Mouse (Mus musculus) CH12.LX (cell line): ENCODE data around the gene Tmem229b. TPM values are rescaled to one million over a fixed set of nuclear protein-coding genes. Genes with fewer than 3 reads are reported as not detected.

Experiments
- DNase-seq: peaks from one replicate; pipeline ENCODE4 v3.0.0-alpha.2; 2013; ENCODE audit errors: extremely low read depth
- H3K27ac ChIP-seq: 2 replicates; pipeline ENCODE4 v1.5.1; 2012; ENCODE audit warnings: low read depth, mild to moderate bottlenecking, control low read depth, moderate library complexity; ENCODE audit not compliant: insufficient read depth
- H3K27me3 ChIP-seq: replicated peaks from 2 replicates; pipeline ENCODE3; 2012; ENCODE audit warnings: inconsistent platforms
- H3K36me3 ChIP-seq, 2 experiments: replicated peaks in 1 of 2; 2 replicates each; pipeline versions ENCODE3 to v1.6.1; 2012; ENCODE audit warnings: inconsistent platforms in 1 of 2, low read length in 1 of 2, mild to moderate bottlenecking in 1 of 2, mixed read lengths in 1 of 2, moderate library complexity in 1 of 2; ENCODE audit not compliant: control insufficient read depth in 1 of 2, insufficient read depth in 1 of 2
- H3K4me1 ChIP-seq, 2 experiments: 2 replicates each; pipeline ENCODE4 v1.6.1; 2012; ENCODE audit warnings: inconsistent platforms in 1 of 2, moderate library complexity in 1 of 2; ENCODE audit not compliant: insufficient read depth in 2 of 2, control insufficient read depth in 1 of 2
- H3K4me2 ChIP-seq: 2 replicates; pipeline ENCODE4 v1.6.1; 2012; ENCODE audit warnings: low read depth, mild to moderate bottlenecking, control low read depth; ENCODE audit not compliant: poor library complexity, insufficient read depth, severe bottlenecking
- H3K4me3 ChIP-seq, 3 experiments: fragments of 150-350 bp in 1 of 3; sonication (generic) in 1 of 3; replicated peaks in 1 of 3; 2 replicates each; pipeline versions ENCODE3 to v1.5.1; 2011 to 2012; ENCODE audit warnings: low read depth in 2 of 3, low read length in 2 of 3, mild to moderate bottlenecking in 2 of 3, moderate library complexity in 2 of 3, control low read depth in 1 of 3, improper control_type of control experiment in 1 of 3, inconsistent platforms in 1 of 3, mixed read lengths in 1 of 3; ENCODE audit not compliant: poor library complexity in 1 of 3
- H3K79me2 ChIP-seq: replicated peaks from 2 replicates; pipeline ENCODE4 v1.6.1; 2012; ENCODE audit warnings: mild to moderate bottlenecking, moderate library complexity; ENCODE audit not compliant: control insufficient read depth, poor library complexity, insufficient read depth, severe bottlenecking; ENCODE audit errors: extremely low read depth
- H3K9ac ChIP-seq: 2 replicates; pipeline ENCODE4 v1.6.1; 2012; ENCODE audit warnings: low read depth, mild to moderate bottlenecking, control low read depth, moderate library complexity; ENCODE audit not compliant: insufficient read depth
- H3K9me3 ChIP-seq: replicated peaks from 2 replicates; pipeline ENCODE3; 2012; ENCODE audit warnings: low read length, inconsistent platforms, mixed read lengths
- CHD1 ChIP-seq: IDR thresholded peaks from 2 replicates; pipeline ENCODE4 v1.6.1; 2012; ENCODE audit warnings: low read depth, low read length, improper control_type of control experiment, inconsistent platforms
- CHD2 ChIP-seq: IDR thresholded peaks from 2 replicates; pipeline ENCODE4 v1.6.1; 2011; ENCODE audit warnings: low read length, improper control_type of control experiment
- CTCF ChIP-seq, 2 experiments: IDR thresholded peaks in 1 of 2; conservative IDR thresholded peaks in 1 of 2; 2 replicates each; pipeline ENCODE4 v1.5.1; 2011 to 2012; ENCODE audit warnings: low read depth in 2 of 2, low read length in 2 of 2, improper control_type of control experiment in 1 of 2, inconsistent platforms in 1 of 2, mild to moderate bottlenecking in 1 of 2, moderate library complexity in 1 of 2
- E2F4 ChIP-seq: IDR thresholded peaks from 2 replicates; pipeline ENCODE4 v1.6.1; 2011; ENCODE audit warnings: low read depth, low read length, improper control_type of control experiment; ENCODE audit not compliant: insufficient replicate concordance
- ELF1 ChIP-seq: IDR thresholded peaks from 2 replicates; pipeline ENCODE4 v1.6.1; 2014; ENCODE audit warnings: low read depth, mild to moderate bottlenecking, inconsistent platforms, low read length, improper control_type of control experiment
- EP300 ChIP-seq: IDR thresholded peaks from 2 replicates; pipeline ENCODE4 v1.6.1; 2011; ENCODE audit warnings: low read length, improper control_type of control experiment
- HCFC1 ChIP-seq: IDR thresholded peaks from 2 replicates; pipeline ENCODE4 v1.6.1; 2012; ENCODE audit warnings: low read depth, mild to moderate bottlenecking, inconsistent platforms, low read length, improper control_type of control experiment
- JUND ChIP-seq: conservative IDR thresholded peaks from 2 replicates; pipeline ENCODE4 v1.6.1; 2011; ENCODE audit warnings: low read depth, low read length, improper control_type of control experiment
- MAFK ChIP-seq: IDR thresholded peaks from 2 replicates; pipeline ENCODE4 v1.6.1; 2011; ENCODE audit warnings: low read length, improper control_type of control experiment; ENCODE audit not compliant: insufficient replicate concordance
- MAX ChIP-seq: IDR thresholded peaks from 2 replicates; pipeline ENCODE4 v1.6.1; 2011; ENCODE audit warnings: low read length, improper control_type of control experiment
- MAZ ChIP-seq: IDR thresholded peaks from 2 replicates; pipeline ENCODE4 v1.6.1; 2012; ENCODE audit warnings: low read depth, mild to moderate bottlenecking, inconsistent platforms, low read length, improper control_type of control experiment, moderate library complexity
- MXI1 ChIP-seq: IDR thresholded peaks from 2 replicates; pipeline ENCODE4 v1.6.1; 2011; ENCODE audit warnings: mild to moderate bottlenecking, low read depth, low read length, improper control_type of control experiment
- MYC ChIP-seq: IDR thresholded peaks from 2 replicates; pipeline ENCODE4 v1.6.1; 2011; ENCODE audit warnings: low read depth, mild to moderate bottlenecking, improper control_type of control experiment, low read length
- NRF1 ChIP-seq: IDR thresholded peaks from 2 replicates; pipeline ENCODE4 v1.6.1; 2014; ENCODE audit warnings: low read depth, mild to moderate bottlenecking, inconsistent platforms, low read length, improper control_type of control experiment, moderate library complexity
- RAD21 ChIP-seq: IDR thresholded peaks from 2 replicates; pipeline ENCODE4 v1.6.1; 2011; ENCODE audit warnings: low read depth, mild to moderate bottlenecking, low read length, improper control_type of control experiment, moderate library complexity
- SIN3A ChIP-seq: IDR thresholded peaks from 2 replicates; pipeline ENCODE4 v1.6.1; 2012; ENCODE audit warnings: low read length, improper control_type of control experiment, inconsistent platforms
- ZC3H11A ChIP-seq: IDR thresholded peaks from 2 replicates; pipeline ENCODE4 v1.6.1; 2012; ENCODE audit warnings: low read depth, mild to moderate bottlenecking, inconsistent platforms, low read length, improper control_type of control experiment
- ZKSCAN1 ChIP-seq: IDR thresholded peaks from 2 replicates; pipeline ENCODE4 v1.6.1; 2012; ENCODE audit warnings: low read depth, inconsistent platforms, low read length, improper control_type of control experiment, borderline replicate concordance
- ZMIZ1 ChIP-seq: IDR thresholded peaks from 2 replicates; pipeline ENCODE4 v1.6.1; 2012; ENCODE audit warnings: low read depth, mild to moderate bottlenecking, inconsistent platforms, low read length, improper control_type of control experiment
- dilution Hi-C: fragments of 300-500 bp; cut with MboI; formaldehyde crosslinking; loops from 2 replicates; pipeline ENCODE4 v1.14.3; 2020; ENCODE audit warnings: low sequenced_read_pairs; ENCODE audit not compliant: extremely low pct_unique_long_range_greater_than_20kb, extremely low pct_ligation_motif_present
- in situ Hi-C: fragments of 300-500 bp; cut with MboI; formaldehyde crosslinking; loops from 3 replicates; pipeline ENCODE4 v1.14.3; 2019; ENCODE audit warnings: low sequenced_read_pairs, low pct_ligation_motif_present, low pct_unique_long_range_greater_than_20kb, mixed read lengths
- polyA plus RNA-seq: library from polyadenylated mRNA; unstranded; fragments of >175 nt; gene quantifications from 2 replicates; pipeline ENCODE4 v1.2.1, GENCODE M21; 2012; ENCODE audit warnings: low read depth; ENCODE audit not compliant: insufficient read length
- total RNA-seq, 2 experiments: library from RNA; depleted of rRNA; stranded (reverse); fragments of 300-350 nt in 1 of 2; fragments of >200 nt in 1 of 2; gene quantifications; 2 replicates each; pipeline ENCODE4 v1.2.3; 2012 to 2014

The Tmem229b gene
- total and polyA plus RNA-seq, 3 experiments = 41.7 to 129 (median 66.5) TPM

DNA sequence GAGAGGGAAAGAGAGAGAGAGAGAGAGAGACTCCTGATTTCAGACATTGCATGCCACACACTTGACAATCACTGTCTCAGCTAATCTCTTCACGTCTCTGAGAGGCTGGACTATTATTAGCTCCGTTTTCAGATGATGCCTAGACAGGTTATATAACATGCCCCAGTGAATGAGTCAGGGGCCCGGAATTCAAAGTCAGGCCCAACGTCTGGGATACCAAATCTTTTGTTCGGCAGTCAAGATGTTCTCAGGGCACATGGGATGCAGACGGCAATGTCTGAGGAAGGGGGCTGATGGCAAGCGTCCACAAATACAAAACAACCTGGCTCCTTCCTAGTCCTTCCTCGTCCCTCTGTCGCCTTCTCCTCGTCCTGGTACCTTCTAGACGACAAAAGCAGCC is 55.4 kb downstream of the Tmem229b start:
- H3K9ac ChIP-seq = no peak overlapping the region
- H3K27me3 ChIP-seq = no peaks in the 10 kb centered on the region
- no peak overlapping the region for H3K4me2 ChIP-seq
- TF ChIP-seq ZMIZ1 = no peak
- no peak for TF ChIP-seq MXI1
- TF ChIP-seq MAFK = no peak
- no peak for TF ChIP-seq MAZ
- TF ChIP-seq HCFC1 = no peak
- H3K4me3 ChIP-seq = no peak overlapping the region
- peaks cover 0 to 9% of the 10 kb centered on the region in 2 experiments for H3K36me3 ChIP-seq
- H3K9me3 ChIP-seq = peaks cover 14% of the 10 kb centered on the region
- H3K27ac ChIP-seq = no peak overlapping the region
- H3K4me1 ChIP-seq = peaks cover 0 to 9% of the 10 kb centered on the region in 2 experiments; a peak in 1 of 4 replicates
- no peaks in the 10 kb centered on the region for H3K79me2 ChIP-seq
- dilution Hi-C loops = no loop called here
- in situ Hi-C loops = no loop called here
- no peak for DNase-seq

DNA sequence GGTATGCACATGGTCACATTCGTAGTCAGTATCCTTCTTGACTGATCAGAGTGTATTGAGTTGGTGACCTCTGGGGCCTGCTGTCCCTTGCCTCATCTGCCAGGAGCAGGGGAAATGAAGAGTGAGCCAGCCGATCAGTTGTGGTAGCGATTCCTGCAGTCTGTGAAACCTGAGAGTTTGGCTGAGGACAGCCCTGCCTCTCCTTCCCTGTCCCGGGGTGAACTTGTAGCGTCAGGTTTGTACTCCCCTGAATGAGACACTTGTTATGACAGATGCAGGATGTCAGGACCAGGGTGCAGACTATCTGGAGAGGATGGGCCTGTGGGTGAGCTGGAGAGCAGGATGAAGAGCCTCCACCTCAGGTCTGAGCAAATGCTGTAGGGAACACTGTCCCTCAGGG is 59.8 kb downstream of the Tmem229b start:
- H3K9ac ChIP-seq = no peak overlapping the region
- no peaks in the 10 kb centered on the region for H3K79me2 ChIP-seq
- H3K9me3 ChIP-seq = no peaks in the 10 kb centered on the region
- H3K4me3 ChIP-seq = no peak overlapping the region
- no peak overlapping the region for H3K27ac ChIP-seq
- DNase-seq = no peak
- in situ Hi-C loops = no loop called here
- dilution Hi-C loops = no loop called here
- no peak overlapping the region for H3K4me2 ChIP-seq
- TF ChIP-seq NRF1 (no peak), SIN3A (no peak), CTCF (conservative IDR thresholded peaks at IDR 0.05 in 1 of 2, IDR thresholded peaks at IDR 0.05 in 1 of 2; ENCODE audit: low read depth in 2 of 2, low read length in 2 of 2) (no peak), EP300 (no peak), HCFC1 (no peak), RAD21 (no peak), ELF1 (no peak), JUND (no peak), MAX (no peak), ZC3H11A (no peak), CHD1 (no peak), E2F4 (no peak), MYC (no peak), ZKSCAN1 (no peak), CHD2 (no peak)
- H3K27me3 ChIP-seq = no peaks in the 10 kb centered on the region
- no peaks in the 10 kb centered on the region for H3K36me3 ChIP-seq
- H3K4me1 ChIP-seq = peaks cover 0 to 14% of the 10 kb centered on the region in 2 experiments; a peak in 1 of 4 replicates
